Mouse (Mus musculus): ENCODE measurements at regions not wholly inside any gene's neighbourhood (a gene's known extent, or its start where the extent isn't known, plus 50 kb on each side); places are given as distances from the start of the nearest gene placed in this dataset.

DNA sequence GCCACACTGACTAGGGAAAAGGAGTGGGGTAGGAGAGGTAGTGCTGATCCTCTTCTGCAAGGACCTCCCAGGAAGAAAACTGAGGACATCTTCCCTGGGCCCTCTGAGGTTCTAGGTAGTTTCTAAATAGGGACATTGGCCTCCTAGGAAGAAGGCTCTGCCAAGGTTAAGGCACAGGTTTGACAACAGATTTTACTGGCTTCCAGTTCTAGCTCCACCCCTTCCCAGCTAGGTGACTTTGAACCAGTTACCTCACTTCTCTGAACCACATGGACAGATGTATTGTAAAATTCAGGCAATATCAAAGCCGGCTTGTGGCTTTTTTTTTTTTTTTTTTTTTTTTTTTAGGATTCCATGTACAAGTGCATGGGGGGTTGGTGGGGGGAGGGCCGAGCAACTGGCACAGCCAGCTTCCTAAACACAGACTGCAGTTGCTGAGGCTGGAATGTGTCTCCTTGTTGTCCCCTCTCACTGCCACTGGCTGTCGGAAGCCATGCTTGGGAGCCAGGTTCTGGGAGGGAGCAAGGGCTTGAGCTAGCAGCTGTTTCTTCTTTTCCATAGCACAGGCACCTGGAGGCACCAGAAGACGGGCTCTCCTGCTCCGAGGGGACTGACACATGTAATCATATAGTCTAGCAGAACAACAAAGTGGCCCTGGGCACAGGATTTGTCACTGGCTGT lies 69.8 kb upstream of the Grik3 start:
- Histone ChIP-seq H3K27me3 (ENCODE audit: control insufficient read depth, insufficient read depth, low read length) (no peaks in the 10 kb centered on the region), H3K4me1 (ENCODE audit: control insufficient read depth, insufficient read depth, low read length) (peaks cover 5% of the 10 kb centered on the region), H3K4me3 (ENCODE audit: insufficient read depth, low read depth, low read length) (no peak overlapping the region), H3K36me3 (ENCODE audit: control insufficient read depth, insufficient read depth, low read length) (no peaks in the 10 kb centered on the region), H3K9ac (ENCODE audit: low read depth, low read length) (no peak overlapping the region), H3K27ac (replicated peaks; ENCODE audit: insufficient read depth, low read depth, low read length) (no peak overlapping the region), H3K79me2 (ENCODE audit: control insufficient read depth, insufficient read depth, low read length) (no peaks in the 10 kb centered on the region)
- TF ChIP-seq CTCF (IDR thresholded peaks at IDR 0.05; ENCODE audit: low read depth, low read length) (no peak), POLR2A (IDR thresholded peaks at IDR 0.05; ENCODE audit: extremely low read depth, insufficient read depth, low read length) (no peak)
- WGBS = 57% methylated on average over 5 of the region's 5 CpGs
- peak; percentile 57 for DNase-seq (ENCODE audit: extremely low read depth, low read depth, low spot score)

DNA sequence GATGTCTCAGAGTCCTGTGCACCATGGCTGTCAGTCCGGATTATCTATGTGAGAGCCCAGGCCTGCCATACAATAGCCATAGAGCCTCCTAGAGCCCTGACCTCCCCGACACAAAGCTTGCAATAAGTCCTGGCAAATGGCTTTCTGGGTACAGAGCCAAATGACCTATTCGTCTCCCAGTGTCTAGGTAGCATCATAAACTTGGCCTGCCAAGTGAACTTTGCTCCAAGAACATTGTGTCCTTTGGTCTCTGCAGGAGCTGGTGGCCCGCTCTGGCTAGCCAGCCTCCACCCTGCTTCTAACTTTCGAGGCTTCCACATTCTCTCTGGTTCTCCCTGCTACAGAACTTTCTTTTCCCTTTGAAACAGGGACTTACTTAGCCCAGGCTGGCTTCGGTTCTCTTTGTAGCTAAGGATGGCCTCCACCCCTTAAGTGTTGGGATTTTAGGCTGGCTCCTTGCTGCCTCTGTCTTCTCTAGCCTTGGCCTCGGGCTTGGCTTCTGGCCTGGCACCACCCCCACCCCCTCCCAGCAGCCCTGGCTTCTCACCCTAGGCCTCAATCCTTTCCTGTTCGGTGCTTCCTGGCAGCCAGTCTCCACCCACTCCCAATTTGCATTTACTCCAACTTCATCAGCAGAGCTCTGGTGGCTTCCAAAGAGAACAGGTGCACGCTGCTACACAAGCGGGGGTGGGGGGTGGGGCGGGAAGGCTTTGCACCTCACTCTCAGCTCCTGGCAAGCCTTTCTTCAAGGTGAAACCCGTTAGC lies 70.8 kb upstream of the Grik3 start:
- no peak overlapping the region for H3K4me3 ChIP-seq (ENCODE audit: insufficient read depth, low read depth, low read length)
- no peak for TF ChIP-seq CTCF (IDR thresholded peaks at IDR 0.05; ENCODE audit: low read depth, low read length)
- no peak for TF ChIP-seq POLR2A (IDR thresholded peaks at IDR 0.05; ENCODE audit: extremely low read depth, insufficient read depth, low read length)
- H3K9ac ChIP-seq (ENCODE audit: low read depth, low read length) = 0 out of 2 replicates have a peak overlapping the region, but pooled peaks have one; percentile 9
- DNase-seq (ENCODE audit: extremely low read depth, low read depth, low spot score) = peak; percentile 99
- 22% methylated on average over 12 of the region's 12 CpGs for WGBS
- H3K27ac ChIP-seq (replicated peaks; ENCODE audit: insufficient read depth, low read depth, low read length) = peak overlapping the region; percentile 74; the same call in 1 of the 2 replicates
- H3K36me3 ChIP-seq (ENCODE audit: control insufficient read depth, insufficient read depth, low read length) = no peaks in the 10 kb centered on the region
- no peaks in the 10 kb centered on the region for H3K79me2 ChIP-seq (ENCODE audit: control insufficient read depth, insufficient read depth, low read length)
- H3K4me1 ChIP-seq (ENCODE audit: control insufficient read depth, insufficient read depth, low read length) = peaks cover 5% of the 10 kb centered on the region
- no peaks in the 10 kb centered on the region for H3K27me3 ChIP-seq (ENCODE audit: control insufficient read depth, insufficient read depth, low read length)

DNA sequence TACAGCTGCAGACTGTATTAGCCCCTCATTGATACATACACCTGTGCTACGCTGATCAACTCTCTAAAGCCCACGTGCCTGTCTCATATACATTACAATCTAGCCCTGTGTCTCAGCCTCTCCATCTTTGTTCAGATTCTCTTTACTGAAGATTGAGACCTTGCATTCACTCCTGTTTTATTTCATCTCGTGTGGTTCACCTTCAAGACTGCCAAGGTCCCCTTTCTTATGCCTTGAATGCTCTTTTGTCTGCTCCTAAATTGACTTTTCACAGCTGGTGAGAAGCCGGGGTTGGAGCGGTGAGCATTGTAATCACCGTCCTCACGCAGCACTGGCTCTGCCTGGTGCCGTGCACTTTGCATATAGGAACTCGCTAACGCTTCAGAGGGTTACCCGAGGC lies 75.2 kb upstream of the Grik3 start:
- no peak for TF ChIP-seq CTCF (IDR thresholded peaks at IDR 0.05; ENCODE audit: low read depth, low read length)
- TF ChIP-seq POLR2A (IDR thresholded peaks at IDR 0.05; ENCODE audit: extremely low read depth, insufficient read depth, low read length) = no peak
- WGBS = 63% methylated on average over 11 of the region's 11 CpGs
- Histone ChIP-seq H3K4me3 (ENCODE audit: insufficient read depth, low read depth, low read length) (no peak overlapping the region), H3K9ac (ENCODE audit: low read depth, low read length) (no peak overlapping the region), H3K27ac (replicated peaks; ENCODE audit: insufficient read depth, low read depth, low read length) (no peak overlapping the region), H3K4me1 (ENCODE audit: control insufficient read depth, insufficient read depth, low read length) (peaks cover 5% of the 10 kb centered on the region), H3K36me3 (ENCODE audit: control insufficient read depth, insufficient read depth, low read length) (no peaks in the 10 kb centered on the region), H3K79me2 (ENCODE audit: control insufficient read depth, insufficient read depth, low read length) (no peaks in the 10 kb centered on the region), H3K27me3 (ENCODE audit: control insufficient read depth, insufficient read depth, low read length) (no peaks in the 10 kb centered on the region)
- DNase-seq (ENCODE audit: extremely low read depth, low read depth, low spot score) = no peak

DNA sequence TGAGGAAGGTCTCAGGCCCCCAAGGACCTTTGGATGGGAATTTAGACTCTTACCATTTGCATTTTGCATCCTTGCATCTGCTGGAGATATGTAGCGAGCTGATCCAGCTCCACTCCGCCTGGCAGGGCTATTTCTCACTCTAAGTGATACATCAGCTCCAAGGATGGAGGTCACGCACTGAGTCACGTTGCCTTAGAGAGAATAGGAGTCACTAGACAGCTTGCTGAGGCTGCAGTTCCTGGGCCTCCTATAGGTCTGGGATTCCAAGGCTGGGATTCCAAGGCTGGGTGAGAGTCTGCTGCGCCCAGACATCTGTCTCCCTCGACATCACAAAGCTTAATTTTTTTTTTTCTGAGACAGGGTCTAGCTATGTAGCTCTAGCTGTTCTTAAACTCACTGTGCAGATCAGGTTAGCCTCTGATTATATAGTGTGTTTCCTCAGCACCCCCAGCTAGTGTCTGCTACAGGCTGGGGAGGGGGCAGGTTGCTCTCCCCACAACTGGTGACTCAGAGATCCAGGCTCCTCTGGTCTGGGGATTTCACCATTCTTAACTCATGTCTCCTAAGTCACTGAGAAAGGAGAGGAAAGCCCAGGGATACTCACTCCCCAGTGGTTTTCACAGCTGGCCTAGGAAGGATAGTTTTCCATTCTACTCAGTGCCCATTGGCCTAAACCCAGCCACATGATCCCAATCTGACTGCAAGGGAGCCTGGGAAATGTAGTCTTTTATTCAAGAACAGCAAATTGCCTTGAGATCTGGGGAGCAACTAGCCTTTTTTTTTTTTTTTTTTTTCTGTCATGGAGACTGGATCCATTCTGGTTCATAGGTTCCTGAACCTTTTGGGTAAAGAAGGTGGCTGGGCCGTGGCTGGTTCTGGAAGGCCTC lies 76.4 kb upstream of the Grik3 start:
- H3K79me2 ChIP-seq (ENCODE audit: control insufficient read depth, insufficient read depth, low read length) = no peaks in the 10 kb centered on the region
- no peaks in the 10 kb centered on the region for H3K4me1 ChIP-seq (ENCODE audit: control insufficient read depth, insufficient read depth, low read length)
- TF ChIP-seq POLR2A (IDR thresholded peaks at IDR 0.05; ENCODE audit: extremely low read depth, insufficient read depth, low read length) (no peak), CTCF (IDR thresholded peaks at IDR 0.05; ENCODE audit: low read depth, low read length) (no peak)
- H3K36me3 ChIP-seq (ENCODE audit: control insufficient read depth, insufficient read depth, low read length) = no peaks in the 10 kb centered on the region
- peak; percentile 45 for DNase-seq (ENCODE audit: extremely low read depth, low read depth, low spot score)
- no peaks in the 10 kb centered on the region for H3K27me3 ChIP-seq (ENCODE audit: control insufficient read depth, insufficient read depth, low read length)
- 83% methylated on average over 7 of the region's 7 CpGs for WGBS
- no peak overlapping the region for H3K9ac ChIP-seq (ENCODE audit: low read depth, low read length)
- no peak overlapping the region for H3K27ac ChIP-seq (replicated peaks; ENCODE audit: insufficient read depth, low read depth, low read length)
- no peak overlapping the region for H3K4me3 ChIP-seq (ENCODE audit: insufficient read depth, low read depth, low read length)

DNA sequence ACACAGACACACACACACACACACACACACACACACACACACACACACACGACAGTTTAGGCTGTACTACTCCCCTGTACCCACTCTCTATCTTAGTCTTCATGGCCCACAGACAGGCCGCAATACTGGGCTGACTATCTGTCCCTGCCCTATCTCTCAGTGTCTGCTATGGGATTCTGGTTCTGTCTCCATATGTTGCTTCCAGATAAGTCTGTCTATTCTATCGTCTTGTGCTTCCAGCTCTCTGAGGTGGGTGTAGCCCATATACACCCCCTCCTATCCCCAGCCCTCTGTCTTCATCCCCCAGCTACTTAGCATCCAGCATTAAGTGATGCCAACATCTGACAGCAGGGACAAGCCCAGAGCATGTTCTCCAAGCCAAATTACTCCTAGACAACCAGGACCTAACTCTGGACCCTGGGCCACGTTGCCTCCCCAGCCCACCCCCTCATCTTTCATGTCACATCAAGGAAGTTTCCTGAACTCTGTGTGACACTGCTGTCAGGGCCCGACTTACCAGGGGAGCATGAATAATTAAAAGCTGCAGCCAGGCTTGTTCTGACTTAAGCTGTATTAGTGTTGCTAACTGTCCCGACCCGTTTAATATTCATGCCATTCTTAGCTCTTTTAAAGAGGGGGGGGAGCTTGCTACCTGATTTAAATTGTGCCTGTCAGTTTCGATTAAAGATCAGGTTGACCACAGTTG lies 79.6 kb upstream of the Grik3 start:
- Histone ChIP-seq H3K36me3 (ENCODE audit: control insufficient read depth, insufficient read depth, low read length) (no peaks in the 10 kb centered on the region), H3K79me2 (ENCODE audit: control insufficient read depth, insufficient read depth, low read length) (no peaks in the 10 kb centered on the region), H3K9ac (ENCODE audit: low read depth, low read length) (no peak overlapping the region), H3K4me1 (ENCODE audit: control insufficient read depth, insufficient read depth, low read length) (no peaks in the 10 kb centered on the region), H3K4me3 (ENCODE audit: insufficient read depth, low read depth, low read length) (no peak overlapping the region), H3K27ac (replicated peaks; ENCODE audit: insufficient read depth, low read depth, low read length) (no peak overlapping the region), H3K27me3 (ENCODE audit: control insufficient read depth, insufficient read depth, low read length) (no peaks in the 10 kb centered on the region)
- DNase-seq (ENCODE audit: extremely low read depth, low read depth, low spot score) = no peak
- 60% methylated on average over 8 of the region's 8 CpGs for WGBS
- TF ChIP-seq POLR2A (IDR thresholded peaks at IDR 0.05; ENCODE audit: extremely low read depth, insufficient read depth, low read length) (no peak), CTCF (IDR thresholded peaks at IDR 0.05; ENCODE audit: low read depth, low read length) (no peak)
